Mouse (Mus musculus) megakaryocyte, adult 5-6 weeks (primary cell): ENCODE data around the gene C130050O18Rik. TPM values are rescaled to one million over a fixed set of nuclear protein-coding genes. Genes with fewer than 3 reads are reported as not detected.

Experiments
- ATAC-seq: 2 replicates; pipeline ENCODE4 v1.8.0; 2016; ENCODE audit warnings: mild to moderate bottlenecking, inconsistent platforms; ENCODE audit not compliant: poor library complexity, severe bottlenecking
- total RNA-seq, 2 experiments: library from RNA; stranded (forward) in 1 of 2; stranded (reverse) in 1 of 2; fragments of 153-499, 151-499 nt in 1 of 2; fragments of 221-1000, 200-1000 nt in 1 of 2; gene quantifications; 2 replicates each; pipeline versions ENCODE4 v1.2.3 to v1.2.4; 2015 to 2017

The C130050O18Rik gene
- total RNA-seq (2015) (18.3 and 19.9 TPM in 2 replicates), total RNA-seq (2017) (16.6 and 19.7 TPM in 2 replicates)

DNA sequence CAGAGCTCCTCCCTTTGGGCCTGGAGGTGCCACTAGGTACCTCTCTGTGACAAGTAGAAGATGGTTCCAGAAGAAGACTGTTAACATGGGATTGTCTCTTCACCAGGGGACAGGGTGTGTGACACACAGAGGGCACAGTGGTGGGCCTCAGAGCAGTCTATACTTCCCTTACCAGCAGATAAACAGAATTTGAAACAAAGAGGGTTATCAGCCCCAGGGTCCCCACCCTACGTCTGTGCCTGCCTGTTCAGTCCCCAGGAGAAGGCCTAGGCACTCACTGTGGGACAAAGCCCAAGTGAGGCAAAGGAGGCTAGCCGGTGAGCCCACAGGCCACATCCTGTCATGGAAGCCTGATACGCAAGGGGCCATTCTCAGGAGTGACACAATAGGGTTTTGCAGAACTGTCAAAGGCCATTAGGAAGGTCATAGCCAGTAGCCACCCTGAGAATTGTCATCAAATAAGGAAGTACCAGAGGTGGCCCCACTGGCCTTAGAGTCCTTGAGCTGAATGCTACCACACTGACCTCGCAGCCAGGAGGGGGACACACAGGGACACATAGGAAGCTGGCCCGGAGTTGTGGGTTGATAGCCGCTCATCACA, at the start of gene C130050O18Rik:
C130050O18Rik (plus strand) TSS at position 480 of the 601 bp plus-strand sequence.
- ATAC-seq: peak; percentile 64

DNA sequence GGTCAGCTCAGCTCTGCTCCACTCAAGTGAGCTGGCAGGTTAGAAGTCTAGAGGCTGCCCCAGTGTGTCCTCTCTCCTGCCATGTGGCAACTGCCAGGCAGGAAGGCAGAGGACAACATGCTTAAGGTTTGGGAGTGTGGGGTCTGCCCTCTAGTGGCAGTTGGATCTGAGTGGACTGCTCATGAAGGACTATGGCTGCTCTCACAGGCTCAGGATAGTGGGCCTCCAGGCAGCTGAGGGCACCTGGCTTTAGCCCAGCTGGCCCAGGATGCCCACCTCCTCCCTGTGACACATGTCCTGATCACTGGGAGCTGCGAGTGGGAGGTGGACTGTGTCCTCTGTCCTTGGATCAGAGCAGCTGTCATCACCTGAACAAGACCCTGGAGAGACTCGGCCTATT, 46.4 kb upstream of the C130050O18Rik start:
- peak; percentile 53 for ATAC-seq

DNA sequence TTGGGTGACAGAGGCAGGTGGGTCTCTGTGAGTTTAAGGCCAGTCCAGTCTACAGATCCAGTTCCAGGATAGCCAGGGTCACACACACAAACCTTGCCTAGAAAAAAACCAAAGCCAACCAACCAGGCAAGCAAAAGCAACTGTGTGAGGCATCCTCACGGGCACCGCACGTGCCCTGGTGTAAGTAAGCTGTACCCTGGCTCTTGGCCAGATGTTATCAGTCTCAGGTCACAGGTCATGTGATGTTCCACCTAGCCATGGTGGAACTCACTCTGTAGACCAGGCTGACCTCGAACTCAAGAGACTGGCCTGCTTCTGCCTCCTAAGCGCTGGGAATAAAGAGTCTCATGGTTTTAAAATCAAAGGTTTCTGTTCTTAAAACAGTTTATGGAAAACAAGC, 45.8 kb upstream of the C130050O18Rik start:
- no peak for ATAC-seq

DNA sequence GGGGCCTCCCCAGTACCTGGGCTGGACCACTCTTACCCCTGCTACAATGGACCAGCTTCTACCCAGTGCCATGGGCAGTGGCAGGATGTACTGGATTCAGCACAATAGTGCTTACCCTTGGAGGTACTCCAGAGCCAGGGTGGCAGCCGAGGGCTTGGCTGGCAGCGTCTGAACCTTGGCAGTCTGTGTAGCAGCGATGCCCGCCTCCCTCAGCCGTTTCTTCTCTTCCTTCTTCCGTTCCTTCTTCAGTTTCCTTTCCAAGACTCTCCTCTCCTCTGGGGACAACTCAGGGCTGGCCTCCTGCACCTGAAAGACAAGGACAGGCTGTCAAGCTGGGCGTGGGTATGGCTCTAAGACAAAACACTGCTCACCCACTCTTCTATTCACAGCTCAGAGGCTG, 41.2 kb upstream of the C130050O18Rik start:
- no peak for ATAC-seq

DNA sequence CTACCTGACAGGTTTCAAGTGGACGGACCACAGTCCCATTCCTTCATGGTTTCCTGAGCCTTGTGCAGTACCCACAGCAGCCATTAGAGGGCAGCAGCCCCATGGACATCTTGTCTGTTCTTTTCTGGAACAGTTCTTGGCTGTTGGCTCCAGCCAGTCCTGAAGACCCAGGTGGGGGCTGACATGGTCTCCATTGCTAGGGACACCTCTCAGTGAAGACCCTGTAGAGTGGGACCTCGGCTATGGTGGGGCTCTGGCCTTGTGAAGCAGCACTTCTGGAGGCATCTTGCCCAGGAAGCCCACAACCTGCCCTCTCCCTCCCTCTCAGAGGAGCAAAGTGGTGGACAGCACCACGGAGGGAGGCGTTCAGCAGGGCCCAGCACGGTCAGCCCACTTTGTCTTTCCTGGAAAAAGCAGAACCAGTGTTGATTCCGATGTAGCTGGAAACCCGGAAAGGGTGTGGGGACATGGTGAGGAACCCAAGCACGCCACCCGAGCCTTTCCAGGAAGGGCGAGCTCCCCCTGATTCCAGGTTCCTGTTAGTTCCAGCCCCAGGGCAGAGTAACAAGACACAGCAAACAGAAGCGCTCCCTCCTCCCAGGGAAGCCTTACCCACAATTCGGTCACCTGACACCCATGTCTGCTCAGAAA, 40.7 kb upstream of the C130050O18Rik start:
- peak; percentile 70 for ATAC-seq

DNA sequence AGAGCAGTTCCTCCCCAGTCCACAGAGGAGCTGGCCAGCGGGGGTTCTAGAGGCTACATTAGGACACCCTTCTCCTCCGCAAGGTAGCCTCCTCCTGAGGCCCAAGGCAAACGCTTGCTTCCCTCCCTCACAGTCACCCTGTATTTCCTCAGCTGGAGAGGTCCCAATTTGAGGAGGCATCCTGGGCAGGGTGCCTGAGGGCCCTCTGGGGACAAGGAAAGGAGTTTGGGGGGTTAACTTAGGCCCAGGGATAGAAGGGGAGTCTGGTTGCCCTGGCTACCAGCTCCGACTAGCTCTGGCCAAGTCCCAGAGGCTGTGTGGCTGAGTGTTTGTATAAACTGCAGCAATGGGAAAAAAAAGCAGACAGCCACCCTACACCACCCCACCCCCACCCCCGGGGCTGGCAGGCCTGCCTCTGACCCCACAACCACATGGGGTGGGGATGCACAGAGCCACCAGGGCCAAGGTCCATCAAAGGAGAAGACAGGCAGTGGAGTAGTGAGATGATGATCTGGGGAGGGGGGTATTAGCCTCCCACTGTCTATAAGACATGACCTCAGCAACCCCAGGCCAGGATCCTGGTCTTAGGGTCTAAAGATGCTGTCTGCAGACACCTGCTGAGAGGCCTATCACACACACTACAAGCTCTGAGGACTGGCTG, 40.0 kb upstream of the C130050O18Rik start:
- ATAC-seq: no peak

DNA sequence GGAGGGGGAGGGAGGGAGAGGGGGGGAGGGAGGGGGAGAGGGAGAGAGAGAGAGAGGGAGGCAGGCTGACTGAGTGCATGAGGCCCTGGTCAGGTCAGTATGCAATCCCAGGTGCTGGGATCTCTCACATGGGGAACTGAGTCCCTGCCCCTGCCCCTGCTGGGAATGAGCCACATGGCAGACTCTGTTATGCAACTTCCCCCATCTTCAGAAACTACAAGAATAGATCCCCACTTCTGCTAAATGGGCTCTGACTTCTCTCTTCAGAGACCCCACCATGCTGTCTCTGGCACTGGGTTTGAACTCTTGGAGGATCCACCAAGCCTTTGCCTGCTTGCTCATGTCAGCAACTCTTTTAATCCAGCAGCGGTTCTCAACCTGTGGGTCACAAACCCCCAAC, 39.3 kb upstream of the C130050O18Rik start:
- peak; percentile 73 for ATAC-seq

DNA sequence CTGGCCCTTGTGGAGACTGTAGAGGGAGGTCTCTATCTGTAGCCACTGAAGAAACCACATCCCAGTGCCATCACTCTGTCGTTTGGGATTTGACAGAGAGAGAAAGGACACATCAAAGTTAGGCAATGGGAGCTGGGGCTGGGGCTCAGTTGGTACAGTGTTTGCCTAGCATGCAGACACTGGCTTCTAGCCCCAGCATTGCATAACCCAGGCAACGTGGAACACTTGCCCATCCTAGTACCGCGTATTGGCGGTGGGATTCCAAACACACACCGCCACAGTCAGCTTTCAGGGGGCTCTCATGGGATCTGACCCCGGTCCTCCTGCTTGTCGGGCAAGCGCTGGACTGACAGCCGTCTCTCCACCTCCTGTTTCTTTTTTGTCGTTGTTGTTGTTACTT, 38.6 kb upstream of the C130050O18Rik start:
- ATAC-seq: no peak

DNA sequence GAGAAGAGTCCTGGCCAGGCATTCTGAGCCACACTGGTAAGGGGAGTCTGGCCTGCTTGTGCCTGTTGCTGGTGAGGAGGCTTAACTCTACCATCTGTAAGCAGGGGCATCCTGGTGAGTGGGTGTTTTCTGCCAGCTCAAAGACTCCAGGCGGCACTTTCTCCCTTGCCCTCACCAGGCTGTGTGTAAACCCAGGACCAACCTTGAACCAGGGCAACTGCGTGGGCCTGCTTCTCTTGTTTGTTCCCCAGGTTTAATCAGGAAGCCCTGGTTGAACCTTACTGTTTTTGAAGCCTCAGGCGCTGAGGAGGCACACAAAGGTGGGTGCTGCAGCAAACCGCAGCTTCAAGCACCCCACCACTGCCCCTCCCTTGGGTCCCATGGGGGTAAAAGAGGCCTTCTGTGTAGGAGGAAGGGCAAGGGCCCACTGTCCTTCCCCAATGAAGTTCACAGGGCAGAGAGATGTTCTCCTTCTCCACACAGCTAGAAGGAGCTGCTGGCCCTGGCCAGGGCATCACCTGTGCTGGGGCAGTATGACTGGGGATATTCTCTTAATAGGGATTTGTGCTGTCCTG, 37.1 kb upstream of the C130050O18Rik start:
- ATAC-seq: no peak

DNA sequence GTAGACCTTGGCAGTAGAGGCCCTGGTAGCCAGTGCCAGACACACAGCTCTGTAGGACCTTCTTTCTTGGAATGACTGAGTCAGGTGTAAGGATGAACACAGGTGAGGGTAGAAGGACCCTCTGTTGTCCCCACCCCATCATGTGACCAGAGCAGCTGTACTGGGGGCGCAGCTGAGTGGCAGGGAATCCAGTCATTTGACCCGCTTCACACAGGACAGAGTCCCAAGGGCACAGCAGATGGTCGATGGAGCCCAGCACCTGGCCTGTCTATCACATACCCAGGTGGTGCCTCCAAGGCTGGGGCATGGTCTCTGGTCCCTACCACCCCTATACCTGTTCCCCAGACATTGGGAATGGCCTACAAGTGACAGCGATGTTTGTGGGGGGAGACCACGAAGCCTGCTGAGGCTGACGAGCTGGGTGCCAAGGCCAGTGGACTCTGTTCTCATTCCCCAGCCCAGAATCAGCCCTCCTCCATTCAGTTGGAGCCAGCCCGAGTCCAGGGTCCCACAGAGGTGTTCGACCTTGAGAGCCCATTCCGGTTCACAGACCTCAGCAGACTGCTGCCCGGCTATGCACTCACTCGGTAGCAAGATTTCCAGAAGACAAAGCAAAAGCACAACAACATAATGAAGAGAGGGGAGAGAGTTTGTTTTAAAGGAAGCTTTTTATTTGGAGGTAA, 36.3 kb upstream of the C130050O18Rik start:
- no peak for ATAC-seq

DNA sequence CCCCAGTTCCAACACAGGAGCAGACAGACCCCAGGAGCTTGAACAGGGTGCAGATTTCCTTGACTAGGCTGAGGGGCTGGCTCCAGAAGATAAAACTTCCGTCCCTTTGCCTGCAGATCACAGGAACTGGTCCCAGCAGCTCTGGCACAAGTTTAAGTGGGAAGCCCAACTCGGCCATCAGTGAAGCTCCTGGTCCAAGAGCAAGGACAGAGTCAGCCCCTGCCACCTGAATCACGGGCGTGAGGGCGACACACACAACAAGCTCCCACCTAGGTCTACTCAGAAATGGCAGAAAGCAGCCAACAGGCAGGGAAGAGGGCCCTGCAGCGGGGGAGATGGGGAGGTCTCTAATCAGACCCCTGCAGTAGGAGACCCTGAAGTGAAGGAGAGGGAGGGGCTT, 34.7 kb upstream of the C130050O18Rik start:
- no peak for ATAC-seq

DNA sequence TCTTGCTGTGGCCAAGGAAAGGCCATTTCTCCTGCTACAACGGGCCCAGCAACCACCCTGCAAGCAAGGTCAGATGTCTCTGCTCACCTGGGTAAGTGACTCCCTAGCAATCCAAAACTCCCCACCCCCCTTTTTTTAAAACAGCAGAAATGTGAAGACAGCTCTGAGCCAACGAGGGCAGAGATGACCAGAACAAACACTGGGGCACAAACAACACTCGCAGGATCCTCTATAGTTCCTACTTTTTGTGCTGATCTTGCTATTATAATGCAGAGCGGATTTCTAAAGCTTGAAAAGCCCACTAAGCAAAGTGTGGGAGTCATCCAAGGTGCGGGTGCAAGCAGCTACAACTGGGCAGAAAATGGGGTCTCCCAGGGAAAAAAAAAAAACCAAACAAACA, 34.0 kb upstream of the C130050O18Rik start:
- no peak for ATAC-seq

DNA sequence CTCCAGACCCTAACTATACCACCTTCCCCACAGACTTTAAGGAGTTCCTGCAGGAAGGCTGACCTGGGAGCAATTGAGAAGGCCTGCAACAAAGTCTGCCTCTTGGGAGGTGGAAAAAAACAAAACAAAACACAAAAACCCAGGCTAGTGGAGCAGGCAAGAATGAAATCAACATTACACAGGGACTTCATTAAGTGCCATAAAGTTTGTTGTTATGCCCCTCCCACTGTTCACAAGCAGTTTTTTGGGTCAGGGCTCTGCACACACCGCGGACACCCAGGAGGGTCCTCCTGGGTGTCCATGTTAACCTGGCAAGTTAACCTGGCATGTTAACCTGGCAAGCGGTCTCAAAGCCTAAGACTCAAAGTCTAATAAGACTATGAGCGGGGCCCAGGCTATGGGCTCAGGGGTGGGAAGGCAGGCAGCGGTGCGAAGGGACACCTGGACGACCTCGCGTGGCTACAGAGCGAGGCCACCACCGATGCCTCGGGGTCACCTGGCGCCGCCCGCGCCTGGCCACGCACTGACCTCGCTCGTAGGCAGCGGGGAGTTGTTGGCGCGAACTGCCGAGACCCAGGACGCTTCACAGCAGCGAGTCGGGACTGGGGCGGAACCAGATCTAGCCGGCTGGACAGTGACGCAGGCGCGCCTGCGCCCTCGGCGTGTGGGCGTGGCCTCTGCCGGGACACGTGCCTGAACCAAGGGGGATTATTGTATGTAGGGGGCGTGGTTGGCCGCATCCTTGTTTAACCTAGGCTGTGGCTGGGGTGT, 33.3 kb upstream of the C130050O18Rik start:
- ATAC-seq: peak; percentile 92

DNA sequence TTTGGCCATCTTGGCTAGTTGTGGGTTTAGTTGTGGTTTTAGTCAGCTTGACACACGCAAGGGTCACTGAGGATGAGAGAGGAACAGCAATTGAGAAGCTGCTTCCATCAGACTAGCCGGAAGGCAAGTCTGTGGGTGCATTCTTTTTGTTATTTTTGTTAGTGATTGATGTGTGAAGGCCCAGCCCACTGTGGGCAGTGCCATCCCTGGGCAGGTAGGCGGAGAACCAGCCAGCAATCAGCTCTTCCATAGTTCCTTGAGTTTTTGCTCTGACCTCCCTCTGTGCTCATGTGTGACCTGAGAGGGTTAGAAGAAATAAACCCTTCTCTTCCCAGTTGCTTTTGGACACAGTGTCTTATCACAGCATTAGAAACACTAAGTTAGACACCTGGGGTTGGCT, 32.0 kb upstream of the C130050O18Rik start:
- peak; percentile 22 for ATAC-seq

DNA sequence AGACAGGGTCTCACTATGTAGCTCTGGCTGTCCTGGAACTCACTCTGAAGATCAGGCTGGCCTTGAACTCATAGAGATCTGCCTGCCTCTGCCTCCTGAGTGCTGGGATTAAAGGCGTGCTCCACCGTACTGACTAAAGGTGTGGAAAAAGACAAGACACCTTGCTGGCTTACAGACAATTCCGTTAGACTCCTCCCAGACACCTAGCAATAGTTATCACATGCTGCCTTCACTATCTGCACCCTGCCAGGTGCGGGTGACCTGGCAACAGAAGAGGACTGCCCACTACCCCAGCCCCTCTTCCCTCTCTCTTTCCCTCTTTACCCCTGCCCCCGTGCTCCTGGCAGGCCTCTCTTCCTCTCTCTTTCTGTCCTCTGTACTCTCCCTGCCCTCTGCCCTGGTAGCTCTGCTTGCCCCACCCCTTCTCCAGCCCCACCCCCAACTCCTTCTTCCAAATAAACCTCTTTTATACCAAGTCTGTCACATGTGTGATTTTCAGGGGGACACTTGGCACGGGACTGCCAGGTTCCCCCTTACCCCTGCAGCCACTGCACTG, 31.1 kb upstream of the C130050O18Rik start:
- ATAC-seq: no peak

DNA sequence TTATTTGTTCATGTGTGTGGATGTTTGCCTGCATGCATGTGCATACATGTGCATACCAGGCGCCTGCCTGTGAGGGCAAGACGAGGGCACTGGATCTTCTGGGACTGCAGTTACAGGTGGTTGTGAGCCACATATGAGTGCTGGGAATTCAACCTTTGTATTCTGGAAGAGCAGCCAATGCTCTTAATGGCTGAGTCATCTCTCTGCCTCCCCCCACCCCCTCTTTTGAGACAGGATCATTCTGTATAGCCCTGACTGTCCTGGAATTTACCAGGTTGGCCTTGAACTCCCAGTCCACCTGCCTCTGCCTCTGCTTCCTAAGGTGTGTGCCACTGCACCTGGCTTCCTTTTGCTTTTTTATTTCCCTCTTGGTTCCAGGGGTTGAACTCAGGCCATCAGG, 30.2 kb upstream of the C130050O18Rik start:
- no peak for ATAC-seq

DNA sequence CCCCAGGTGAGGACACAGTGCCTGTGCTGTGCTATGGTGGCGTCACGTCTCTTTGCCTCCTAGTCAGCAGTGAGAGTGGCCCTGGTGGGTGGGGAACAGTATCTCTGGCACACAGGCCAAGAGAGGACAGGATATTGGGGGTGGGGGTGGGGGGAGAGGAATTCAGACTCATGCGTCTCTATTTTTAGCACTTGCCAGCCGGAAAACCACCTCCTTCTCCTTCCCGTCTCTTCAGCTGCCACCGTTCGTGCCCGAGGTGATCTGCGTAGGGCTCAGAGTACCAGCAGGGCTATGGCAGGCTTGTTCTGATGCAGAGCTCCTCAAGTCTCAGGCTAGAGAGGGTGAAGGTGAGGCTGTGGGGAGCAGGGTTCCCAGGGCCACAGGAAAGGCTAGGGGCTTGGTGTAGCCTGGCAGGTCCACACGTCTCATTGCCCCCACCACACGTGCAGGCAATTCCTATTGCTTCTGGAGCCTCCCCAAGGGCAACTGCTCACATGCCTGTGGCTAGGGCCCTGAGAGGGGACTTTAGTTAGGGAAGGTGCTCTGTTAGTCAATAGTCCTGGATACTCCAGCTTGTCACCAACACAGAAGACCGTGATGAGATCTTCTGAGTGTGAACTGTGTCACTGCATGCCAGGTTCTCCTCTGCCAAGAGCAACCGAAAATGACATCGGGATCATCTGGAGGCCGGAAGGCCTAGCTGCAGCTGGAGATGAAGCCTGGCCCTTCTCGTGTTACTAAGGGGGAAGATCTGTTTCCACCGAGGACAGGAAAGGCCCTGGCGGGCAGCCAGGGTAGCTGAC, 27.4 kb upstream of the C130050O18Rik start, which contains the start of gene Gpr146:
Gpr146 (plus strand) TSS at position 230 of the 803 bp plus-strand sequence.
- ATAC-seq: no peak

DNA sequence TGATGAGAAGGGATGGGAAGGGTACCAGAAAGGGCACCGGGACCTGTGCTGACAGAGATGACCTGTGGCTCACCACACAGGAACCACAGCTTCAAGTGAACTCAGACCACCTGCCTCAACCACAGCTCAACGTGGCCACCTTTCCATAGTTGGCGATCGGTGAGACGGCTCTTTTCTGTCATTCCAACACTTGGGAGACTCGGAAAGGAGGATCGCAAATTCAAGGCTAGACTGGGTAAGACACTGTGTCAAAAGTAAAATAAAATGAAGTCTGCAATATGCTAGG, 26.9 kb upstream of the C130050O18Rik start:
- ATAC-seq: no peak

DNA sequence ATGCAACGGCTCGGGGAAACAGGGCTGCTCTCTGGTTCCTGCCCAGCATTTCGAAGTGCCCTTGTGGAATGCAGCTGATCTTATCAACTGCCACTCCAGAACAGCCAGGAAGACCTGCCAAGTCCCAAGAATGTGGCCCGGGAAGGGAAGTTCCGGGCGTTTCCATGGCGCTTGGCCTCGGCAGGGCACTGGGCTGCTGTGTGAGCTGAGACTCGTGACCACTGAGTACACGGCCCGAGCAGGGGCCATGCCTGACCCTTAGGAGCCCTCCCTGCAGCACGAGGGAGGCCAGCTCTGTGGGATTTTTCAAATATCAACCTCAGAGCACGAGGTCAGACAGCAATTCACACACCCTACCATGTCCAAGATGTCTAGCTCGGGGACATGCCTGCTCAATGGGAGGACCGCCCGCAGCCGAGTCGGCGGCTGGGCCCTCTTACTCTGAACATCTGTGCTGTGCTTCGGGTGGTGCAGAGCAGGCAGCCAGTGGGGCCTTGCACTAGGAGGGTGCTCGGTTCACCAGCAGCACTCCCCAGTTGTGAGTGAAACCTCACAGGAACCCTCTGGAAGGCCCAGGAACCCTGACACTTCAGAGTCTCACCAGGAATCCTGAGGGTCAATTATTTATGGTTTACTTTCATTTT, 26.0 kb upstream of the C130050O18Rik start:
- no peak for ATAC-seq
